Mouse (Mus musculus): Measurements from ENCODE around the gene Smoc2. TPM values are rescaled to one million over a fixed set of nuclear protein-coding genes. Genes with fewer than 3 reads are reported as not detected.

Gene Smoc2
- total RNA-seq, 2 experiments from 2014 or later = not detected

- no peak for ATAC-seq (replicated peaks; ENCODE audit: poor library complexity)
These were observed 119.5 kb downstream of the Smoc2 start for GRCm38 (mm10) chr17:14398650-14399424.

GRCm38 (mm10) chr17:14400960-14401359, 121.7 kb downstream of the Smoc2 start:
- ATAC-seq (replicated peaks; ENCODE audit: poor library complexity) = no peak

- ATAC-seq (replicated peaks; ENCODE audit: poor library complexity) = no peak
These were observed 128.6 kb downstream of the Smoc2 start for GRCm38 (mm10) chr17:14407874-14408273.

GRCm38 (mm10) chr17:14412460-14412859, 133.2 kb downstream of the Smoc2 start:
- ATAC-seq (replicated peaks; ENCODE audit: poor library complexity) = no peak

GRCm38 (mm10) chr17:14414511-14414910, 135.2 kb downstream of the Smoc2 start:
- no peak for ATAC-seq (replicated peaks; ENCODE audit: poor library complexity)

- ATAC-seq (replicated peaks; ENCODE audit: poor library complexity) = no peak
These were observed 141.2 kb downstream of the Smoc2 start for GRCm38 (mm10) chr17:14420460-14421046.

- ATAC-seq (replicated peaks; ENCODE audit: poor library complexity) = no peak
These were observed 147.2 kb downstream of the Smoc2 start for GRCm38 (mm10) chr17:14426481-14426880.

GRCm38 (mm10) chr17:14434717-14435116, 155.4 kb downstream of the Smoc2 start:
- no peak for ATAC-seq (replicated peaks; ENCODE audit: poor library complexity)

- ATAC-seq (replicated peaks; ENCODE audit: poor library complexity) = no peak
These were observed 166.3 kb downstream of the Smoc2 start for GRCm38 (mm10) chr17:14445611-14446010.

- ATAC-seq (replicated peaks; ENCODE audit: poor library complexity) = no peak
These were observed 168.0 kb downstream of the Smoc2 start for GRCm38 (mm10) chr17:14447275-14447674.

Other genes starting within 250 kb of the Smoc2 start
- not detected in 2 replicates for gene Gm7358, start 220.0 kb upstream of the Smoc2 start, total RNA-seq (2015)
- not detected in 2 replicates for gene Gm7358, start 220.0 kb upstream of the Smoc2 start, total RNA-seq (2017)
- not detected in 2 replicates for gene Dact2, start 75.2 kb upstream of the Smoc2 start, total RNA-seq (2015)
- not detected in 2 replicates for gene Dact2, start 75.2 kb upstream of the Smoc2 start, total RNA-seq (2017)